Mouse (Mus musculus): ENCODE data around the gene Ccdc120.

GRCm38 (mm10) chrX:7762921-7763197, 12.2 kb upstream of the Ccdc120 start:
- TF ChIP-seq CTCF (IDR thresholded peaks at IDR 0.05; ENCODE audit: low read depth): no peak
- TF ChIP-seq EP300 (optimal IDR thresholded peaks at IDR 0.05): no peak

Measured in stomach, postnatal 0 days (tissue).